Mouse (Mus musculus): ENCODE data around the gene Cavin1. TPM values are rescaled to one million over a fixed set of nuclear protein-coding genes. Genes with fewer than 3 reads are reported as not detected.

Cavin1 gene
- 24.8 and 26.0 TPM in 2 replicates for total RNA-seq (2014; rRNA removed)
- polyA plus RNA-seq (2015; fragmentation: Nextera tagmentation; extraction: Ambion mirVana): 46.0 and 47.5 TPM in 2 replicates

DNA sequence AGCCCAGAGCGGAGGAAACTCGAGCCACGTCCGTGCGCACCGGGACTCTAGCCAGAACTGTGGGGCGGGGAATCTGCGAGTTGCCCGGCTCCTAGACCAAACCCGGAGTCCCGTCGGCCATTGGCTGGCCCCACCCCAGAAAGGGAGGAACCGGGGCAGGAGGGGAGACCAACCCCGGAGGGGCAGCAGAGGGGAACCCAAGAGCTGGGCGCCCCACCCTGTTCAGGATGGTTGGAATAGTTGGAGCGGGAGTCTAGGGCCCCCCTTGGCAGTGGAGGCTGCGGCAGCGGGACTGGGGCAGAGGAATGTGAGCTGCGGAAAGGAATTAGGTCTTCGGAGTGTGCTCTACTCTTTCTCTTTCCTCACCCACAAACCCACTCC is at the start of gene Cavin1:
TSS of gene Cavin1 (minus strand) at position 331 of the 381 bp plus-strand sequence.
- no peak for TF ChIP-seq CTCF (IDR thresholded peaks at IDR 0.05)
- Histone ChIP-seq H3K36me3 (ENCODE audit: insufficient read depth, low read length) (no peaks in the 10 kb centered on the region), H3K4me3 (ENCODE audit: low read depth, low read length) (peak within 1 kb of the TSS; percentile 41), H3K27me3 (ENCODE audit: insufficient read depth, low read length) (peaks cover 56% of the 10 kb centered on the region), H3K9ac (replicated peaks; ENCODE audit: low read length, poor library complexity, severe bottlenecking) (peak within 1 kb of the TSS; percentile 48), H3K4me2 (ENCODE audit: low read depth, low read length, poor library complexity, severe bottlenecking) (peak within 1 kb of the TSS; percentile 52), H3K4me1 (ENCODE audit: insufficient read depth, low read length) (0 out of 2 replicates have a peak, but pooled peaks cover 5% of the 10 kb centered on the region), H3K27ac (ENCODE audit: low read depth, low read length) (no peak within 1 kb of the TSS), H3K9me3 (ENCODE audit: low read length) (no peaks in the 10 kb centered on the region)
- ATAC-seq (ENCODE audit: low FRiP score): peak; percentile 56; the same call in 1 of the 2 replicates
- DNase-seq (ENCODE audit: low spot score): peak; percentile 67
- WGBS: under 1% methylated on average over 20 of the region's 20 CpGs

DNA sequence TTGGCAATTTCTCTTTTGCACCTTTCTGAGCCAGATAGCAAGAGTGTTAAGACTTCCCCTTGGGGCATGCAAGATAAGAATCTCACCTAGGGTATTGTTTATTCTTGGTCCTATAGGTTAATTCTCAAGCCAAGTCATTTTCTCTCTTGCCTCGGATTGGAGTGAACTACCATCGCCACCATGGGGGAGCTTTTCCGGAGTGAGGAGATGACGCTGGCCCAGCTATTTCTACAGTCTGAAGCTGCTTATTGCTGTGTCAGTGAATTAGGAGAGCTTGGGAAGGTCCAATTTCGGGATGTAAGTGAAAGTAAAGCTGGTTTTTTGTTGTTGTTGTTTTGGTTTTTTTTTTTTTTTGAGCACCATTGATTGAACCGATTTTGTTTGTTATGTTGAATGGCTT is 41.0 kb upstream of the Cavin1 start:
- Histone ChIP-seq H3K27me3 (ENCODE audit: insufficient read depth, low read length) (no peaks in the 10 kb centered on the region), H3K9me3 (ENCODE audit: low read length) (no peaks in the 10 kb centered on the region), H3K4me3 (ENCODE audit: low read depth, low read length) (peak overlapping the region; percentile 52), H3K4me1 (ENCODE audit: insufficient read depth, low read length) (peaks cover 3% of the 10 kb centered on the region; the same call in 1 of the 2 replicates), H3K9ac (replicated peaks; ENCODE audit: low read length, poor library complexity, severe bottlenecking) (peak overlapping the region; percentile 68; the same call in 1 of the 2 replicates), H3K4me2 (ENCODE audit: low read depth, low read length, poor library complexity, severe bottlenecking) (peak overlapping the region; percentile 56), H3K27ac (ENCODE audit: low read depth, low read length) (no peak overlapping the region), H3K36me3 (ENCODE audit: insufficient read depth, low read length) (peaks cover 18% of the 10 kb centered on the region)
- TF ChIP-seq CTCF (IDR thresholded peaks at IDR 0.05): no peak
- WGBS: 60% methylated on average over 6 of the region's 6 CpGs
- DNase-seq (ENCODE audit: low spot score) (no peak), ATAC-seq (ENCODE audit: low FRiP score) (no peak)

DNA sequence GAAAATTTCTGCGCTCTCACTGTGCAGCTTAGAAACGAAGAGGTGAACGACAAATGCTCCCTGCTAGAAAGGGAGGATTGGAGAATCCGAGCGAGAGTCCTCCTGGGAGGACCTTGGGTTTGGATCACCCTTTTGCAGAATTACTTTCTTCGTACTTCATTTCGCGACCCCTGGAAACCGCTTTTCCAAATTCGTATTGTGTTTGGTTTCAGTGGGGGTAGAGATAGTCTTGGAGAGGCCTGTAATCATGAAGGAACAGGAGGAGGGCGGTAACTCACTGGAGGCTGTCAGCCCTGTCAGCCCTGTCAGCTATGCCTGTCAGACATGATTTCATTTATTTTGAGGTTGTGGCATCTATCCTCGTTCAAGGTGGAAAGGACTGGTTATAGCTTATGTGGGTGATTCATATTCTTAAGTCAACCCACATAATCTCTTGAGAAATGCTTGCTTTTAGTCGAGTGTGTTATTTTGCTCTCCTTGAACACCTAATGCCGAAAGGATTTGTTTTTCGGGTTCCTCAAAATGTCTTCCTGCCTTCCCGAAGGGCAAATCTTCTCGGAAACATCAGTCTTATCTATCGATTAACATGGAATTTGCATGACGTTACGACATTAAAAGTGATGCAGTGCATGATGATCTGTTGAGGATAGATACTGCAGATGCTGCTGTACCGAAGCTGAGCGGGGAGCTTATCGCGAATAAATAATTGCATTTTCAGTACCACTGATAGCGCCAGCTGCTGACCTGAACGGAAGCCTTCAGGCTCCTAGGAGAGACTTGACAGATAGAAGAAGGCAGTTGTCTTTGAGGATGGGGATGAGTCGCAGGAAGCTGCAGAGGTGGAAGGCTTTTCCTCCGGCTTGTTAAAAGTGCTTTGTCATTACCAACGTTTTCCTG is 39.4 kb upstream of the Cavin1 start:
- H3K4me2 ChIP-seq (ENCODE audit: low read depth, low read length, poor library complexity, severe bottlenecking): peak overlapping the region; percentile 56
- peak; percentile 46; the same call in 1 of the 2 replicates for ATAC-seq (ENCODE audit: low FRiP score)
- DNase-seq (ENCODE audit: low spot score): peak; percentile 58
- peak overlapping the region; percentile 77 for H3K27ac ChIP-seq (ENCODE audit: low read depth, low read length)
- H3K9ac ChIP-seq (replicated peaks; ENCODE audit: low read length, poor library complexity, severe bottlenecking): peak overlapping the region; percentile 68
- 2% methylated on average over 29 of the region's 29 CpGs for WGBS
- H3K9me3 ChIP-seq (ENCODE audit: low read length): no peaks in the 10 kb centered on the region
- TF ChIP-seq CTCF (IDR thresholded peaks at IDR 0.05): peak; percentile 56
- peaks cover 3% of the 10 kb centered on the region; the same call in 1 of the 2 replicates for H3K4me1 ChIP-seq (ENCODE audit: insufficient read depth, low read length)
- no peaks in the 10 kb centered on the region for H3K27me3 ChIP-seq (ENCODE audit: insufficient read depth, low read length)
- H3K4me3 ChIP-seq (ENCODE audit: low read depth, low read length): peak overlapping the region; percentile 52
- H3K36me3 ChIP-seq (ENCODE audit: insufficient read depth, low read length): peaks cover 15% of the 10 kb centered on the region

DNA sequence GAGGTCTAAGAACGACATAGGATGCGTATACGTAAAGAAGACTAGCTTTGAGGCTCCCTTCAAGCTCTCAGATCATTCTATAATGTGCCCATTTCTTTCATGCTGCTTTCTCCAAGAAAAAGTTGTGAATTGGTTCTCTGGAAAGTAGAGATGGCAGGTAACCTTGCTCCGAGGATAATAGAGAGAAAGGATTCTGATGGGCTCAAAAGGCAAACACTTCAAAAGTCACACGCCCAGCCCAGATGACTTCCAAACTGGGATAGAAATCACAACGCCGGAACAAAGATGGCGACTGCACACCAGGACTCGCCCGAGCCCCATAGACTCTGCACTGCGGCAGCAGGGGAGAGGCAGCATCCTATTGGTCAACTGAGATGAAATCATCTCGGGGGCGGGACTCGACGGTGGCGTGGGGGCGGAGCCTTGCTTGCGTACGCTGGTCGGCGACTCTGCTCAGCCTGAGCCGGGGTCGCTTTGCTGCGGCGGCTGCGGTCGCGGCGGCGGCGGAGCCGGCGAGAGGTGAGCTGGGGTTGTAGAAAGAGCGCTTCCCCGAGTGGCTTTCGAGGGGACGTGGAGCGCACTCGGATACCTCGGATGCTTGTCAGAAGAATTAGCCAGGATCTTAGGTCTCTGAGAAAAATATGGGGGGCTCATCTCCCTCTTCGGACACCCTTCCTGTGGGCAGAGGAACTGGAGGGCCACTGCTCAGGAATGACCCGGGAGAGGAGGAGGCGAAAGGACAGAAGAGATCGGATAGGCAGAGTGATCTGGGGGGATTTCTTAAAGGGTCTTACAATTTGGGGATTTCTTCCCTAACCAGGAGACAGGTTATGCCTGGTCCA is 38.6 kb upstream of the Cavin1 start, which contains the start of gene Atp6v0a1:
TSS of gene Atp6v0a1 (plus strand) at position 407 of the 842 bp plus-strand sequence.
- H3K4me1 ChIP-seq (ENCODE audit: insufficient read depth, low read length): peaks cover 3% of the 10 kb centered on the region; the same call in 1 of the 2 replicates
- under 1% methylated on average over 44 of the region's 44 CpGs for WGBS
- H3K27ac ChIP-seq (ENCODE audit: low read depth, low read length): peak within 1 kb of the TSS; percentile 77
- no peaks in the 10 kb centered on the region for H3K9me3 ChIP-seq (ENCODE audit: low read length)
- no peaks in the 10 kb centered on the region for H3K27me3 ChIP-seq (ENCODE audit: insufficient read depth, low read length)
- peak within 1 kb of the TSS; percentile 52 for H3K4me3 ChIP-seq (ENCODE audit: low read depth, low read length)
- peaks cover 15% of the 10 kb centered on the region for H3K36me3 ChIP-seq (ENCODE audit: insufficient read depth, low read length)
- peak within 1 kb of the TSS; percentile 68 for H3K9ac ChIP-seq (replicated peaks; ENCODE audit: low read length, poor library complexity, severe bottlenecking)
- peak within 1 kb of the TSS; percentile 56 for H3K4me2 ChIP-seq (ENCODE audit: low read depth, low read length, poor library complexity, severe bottlenecking)
- ATAC-seq (ENCODE audit: low FRiP score) (peak; percentile 98), DNase-seq (ENCODE audit: low spot score) (peak; percentile 99)
- TF ChIP-seq CTCF (IDR thresholded peaks at IDR 0.05): no peak

DNA sequence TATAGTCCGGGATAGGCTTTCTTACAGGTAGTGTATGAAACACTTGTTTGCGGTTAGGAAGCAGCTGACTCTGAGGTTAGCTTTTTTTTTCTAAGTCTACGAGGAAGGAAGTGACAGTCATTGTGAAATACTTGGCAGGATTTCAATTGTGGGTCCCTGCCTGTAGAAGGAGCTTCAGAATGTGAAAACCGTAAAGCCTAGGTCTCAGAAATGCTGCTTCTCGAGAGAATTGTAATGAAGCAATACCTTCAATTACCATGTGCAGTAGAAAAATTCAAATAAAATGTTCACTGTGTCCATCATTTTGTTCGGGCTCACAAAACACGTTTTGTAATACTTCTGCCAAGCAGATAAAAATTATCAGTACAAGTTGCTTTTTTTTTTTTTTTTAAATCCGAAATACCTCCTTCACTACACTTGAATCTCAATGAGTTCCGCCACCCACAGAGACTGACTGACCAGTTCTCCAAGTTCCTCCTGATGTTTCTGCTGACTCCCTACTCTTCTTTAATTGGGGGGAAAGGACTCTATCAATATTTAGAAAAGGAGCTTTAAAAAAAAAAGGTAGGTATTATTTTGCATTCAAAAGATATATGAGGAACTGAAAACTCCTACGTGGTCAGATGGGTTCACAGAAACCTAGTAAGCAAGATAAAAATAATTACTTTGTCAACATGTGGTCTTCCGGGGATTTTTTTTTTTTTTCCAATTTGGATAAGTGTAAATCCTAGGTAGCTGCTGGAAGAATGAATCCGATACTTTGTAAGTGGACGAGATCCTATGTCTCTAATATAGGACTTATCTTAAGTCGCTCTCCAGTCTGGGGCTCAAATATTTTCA is 37.7 kb upstream of the Cavin1 start:
- no peak for TF ChIP-seq CTCF (IDR thresholded peaks at IDR 0.05)
- DNase-seq (ENCODE audit: low spot score) (peak; percentile 48), ATAC-seq (ENCODE audit: low FRiP score) (no peak)
- no peaks in the 10 kb centered on the region for H3K9me3 ChIP-seq (ENCODE audit: low read length)
- H3K36me3 ChIP-seq (ENCODE audit: insufficient read depth, low read length): peaks cover 9% of the 10 kb centered on the region
- H3K4me3 ChIP-seq (ENCODE audit: low read depth, low read length): peak overlapping the region; percentile 52
- peak overlapping the region; percentile 56 for H3K4me2 ChIP-seq (ENCODE audit: low read depth, low read length, poor library complexity, severe bottlenecking)
- no peaks in the 10 kb centered on the region for H3K27me3 ChIP-seq (ENCODE audit: insufficient read depth, low read length)
- H3K4me1 ChIP-seq (ENCODE audit: insufficient read depth, low read length): peaks cover 3% of the 10 kb centered on the region; the same call in 1 of the 2 replicates
- peak overlapping the region; percentile 77 for H3K27ac ChIP-seq (ENCODE audit: low read depth, low read length)
- WGBS: 43% methylated on average over 14 of the region's 14 CpGs
- peak overlapping the region; percentile 55 for H3K9ac ChIP-seq (replicated peaks; ENCODE audit: low read length, poor library complexity, severe bottlenecking)
